Mouse (Mus musculus): ENCODE data around the gene Actn3.
"Not testable (repeated sequence)": the region's sequence is repeated elsewhere in the genome, so short reads cannot be mapped to it uniquely, and the experiment has no call there.

Actn3 gene

DNA sequence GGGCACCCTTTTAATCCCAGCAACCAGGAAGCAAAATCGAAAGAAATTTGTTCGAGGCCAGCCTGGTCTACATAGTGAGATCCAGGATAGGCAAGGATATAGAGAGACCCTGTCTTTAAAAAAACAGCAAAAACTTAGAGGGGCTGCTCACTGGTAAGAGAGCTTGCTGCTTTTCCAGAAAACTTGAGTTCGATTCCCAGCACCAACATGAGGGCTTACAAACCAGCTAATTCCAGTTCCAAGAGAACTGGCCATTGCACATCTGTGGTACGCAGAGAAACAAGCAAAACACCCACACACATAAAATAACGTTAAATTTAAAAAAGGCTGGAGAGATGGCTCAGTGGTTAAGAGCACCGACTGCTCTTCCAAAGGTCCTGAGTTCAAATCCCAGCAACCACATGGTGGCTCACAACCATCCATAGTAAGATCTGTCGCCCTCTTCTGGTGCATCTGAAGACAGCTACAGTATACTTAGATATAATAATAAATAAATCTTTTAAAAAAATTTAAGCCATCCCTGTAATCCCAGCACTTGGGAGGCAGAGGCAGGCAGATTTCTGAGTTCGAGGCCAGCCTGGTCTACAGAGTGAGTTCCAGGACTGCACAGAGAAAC is 65.3 kb downstream of the Actn3 start:
- not testable (repeated sequence) for DNase-seq (ENCODE audit: low read depth in 1 of 2, low spot score in 2 of 2)

DNA sequence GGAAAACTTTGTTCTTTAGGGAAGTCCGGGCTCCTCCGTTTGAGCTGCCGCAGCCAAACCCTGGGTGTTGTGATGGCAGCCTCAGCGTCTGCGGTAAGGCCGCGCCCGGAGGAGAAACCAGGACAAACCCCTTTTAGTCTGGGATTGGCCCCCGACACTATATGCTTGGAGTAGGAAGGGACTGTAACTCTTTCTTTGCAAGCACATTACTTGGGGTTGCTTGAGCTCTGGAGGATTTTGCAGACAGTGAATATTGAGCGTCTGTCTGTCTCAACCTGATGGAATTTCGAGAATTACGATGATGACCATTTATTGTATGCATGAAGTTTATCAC is 65.8 kb downstream of the Actn3 start:
- no peak for DNase-seq (ENCODE audit: low read depth in 1 of 2, low spot score in 2 of 2)

Data from monocyte, adult 2 months (primary cell).